Mouse (Mus musculus) right cerebral cortex, postnatal 36 days (tissue): ENCODE data around the gene Mark3.
"Not testable (repeated sequence)": the region's sequence is repeated elsewhere in the genome, so short reads cannot be mapped to it uniquely, and the experiment has no call there.

Experiments used
- DNase-seq, 2 experiments: peaks; one replicate each; pipeline ENCODE4 v3.0.0; 2022; ENCODE audit warnings: low spot score in 2 of 2, mixed read lengths in 1 of 2

Mark3 gene

DNA sequence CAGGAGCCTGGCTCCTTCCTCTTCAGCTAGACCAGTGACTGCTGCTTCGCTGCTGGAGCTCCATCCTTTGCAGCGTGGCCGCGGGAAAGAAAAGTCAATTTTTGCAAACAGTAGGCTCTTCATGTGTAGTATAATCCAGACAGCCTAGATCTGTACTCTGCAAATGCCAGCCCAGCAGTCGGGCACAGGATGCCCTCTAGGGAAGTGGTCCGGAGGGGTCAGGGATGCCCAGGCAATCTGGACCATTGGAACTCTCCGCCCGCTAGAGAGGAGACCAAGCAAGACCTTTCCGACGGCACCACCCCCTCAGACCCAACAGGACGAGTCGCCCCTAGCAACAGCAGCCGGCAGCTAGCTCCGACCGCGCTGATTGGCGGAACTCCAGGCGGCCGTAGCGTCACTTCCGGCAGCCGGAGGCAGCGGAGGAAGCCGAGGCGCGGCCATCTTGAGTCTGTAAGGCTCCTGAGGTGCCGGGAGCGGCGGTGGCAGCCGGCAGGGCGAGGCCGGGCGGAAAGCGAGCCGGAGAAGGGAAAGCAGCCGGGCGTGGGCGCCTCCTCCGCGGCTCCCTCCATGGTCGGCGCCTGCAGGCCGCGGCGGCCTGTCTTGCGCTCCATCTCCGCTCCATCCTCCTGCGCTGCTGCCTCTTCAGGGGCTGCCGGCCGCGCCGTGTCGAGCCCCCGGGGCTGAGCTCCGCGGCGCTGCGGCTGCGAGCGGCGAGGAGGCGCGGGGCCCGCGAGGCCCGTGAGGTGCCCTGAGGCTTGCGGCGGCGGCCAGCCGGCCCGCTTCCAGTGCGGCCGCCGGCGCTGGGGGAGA, at the start of gene Mark3:
TSS of gene Mark3 (plus strand) at position 450 of the 813 bp plus-strand sequence.
- peak; percentile 95 to 96 for DNase-seq

DNA sequence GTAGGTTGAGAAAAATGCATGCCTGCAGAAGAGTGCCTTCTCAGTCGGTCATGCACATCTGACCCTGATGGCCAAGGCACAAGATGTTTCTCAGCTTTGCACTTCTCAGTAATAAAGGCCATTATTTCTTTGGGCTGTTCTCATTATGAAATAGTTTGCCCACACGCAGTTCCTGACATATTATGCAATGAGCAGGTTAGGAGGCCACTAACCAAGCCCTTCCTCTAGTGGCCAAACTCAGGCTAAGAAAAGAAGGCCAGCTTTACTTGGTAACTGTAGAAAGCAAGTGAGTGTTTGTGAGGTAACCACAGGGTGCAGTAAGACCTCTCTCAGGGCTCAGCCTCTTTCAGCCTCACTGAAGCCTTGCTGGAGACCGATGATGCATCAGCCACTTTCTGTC, 49.4 kb upstream of the Mark3 start:
- DNase-seq, result no peak

DNA sequence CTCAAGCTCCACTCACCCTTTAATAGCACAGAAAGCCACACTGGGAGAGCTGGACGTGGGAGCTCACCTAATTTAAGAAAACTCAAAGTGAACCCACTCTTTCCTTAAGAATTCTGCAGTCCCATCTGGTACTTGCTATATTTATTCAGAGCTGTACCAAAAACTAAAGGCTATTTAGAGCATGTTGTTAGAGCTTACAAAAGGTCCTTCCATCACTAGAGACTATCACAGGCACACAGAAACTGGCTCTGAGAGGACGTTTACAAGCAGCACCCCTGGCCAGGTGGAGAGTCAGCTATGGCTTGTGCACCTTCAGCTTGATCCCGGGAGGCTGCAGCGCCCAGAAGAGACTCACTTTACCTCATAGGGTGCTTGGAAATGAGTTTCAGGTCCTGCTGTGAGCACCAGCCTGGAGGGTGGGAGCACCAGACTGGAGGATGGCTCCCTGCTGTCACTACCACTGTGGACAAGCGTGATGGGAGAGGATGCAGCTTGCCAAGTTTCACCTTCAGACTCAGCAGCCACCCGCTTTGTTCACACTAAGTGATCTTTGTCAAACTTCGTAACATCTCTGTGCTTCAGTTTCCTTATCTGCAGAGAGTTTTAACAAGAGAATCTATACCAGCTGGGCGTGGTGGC, 46.6 kb upstream of the Mark3 start:
- peak; percentile 68 to 71 for DNase-seq

DNA sequence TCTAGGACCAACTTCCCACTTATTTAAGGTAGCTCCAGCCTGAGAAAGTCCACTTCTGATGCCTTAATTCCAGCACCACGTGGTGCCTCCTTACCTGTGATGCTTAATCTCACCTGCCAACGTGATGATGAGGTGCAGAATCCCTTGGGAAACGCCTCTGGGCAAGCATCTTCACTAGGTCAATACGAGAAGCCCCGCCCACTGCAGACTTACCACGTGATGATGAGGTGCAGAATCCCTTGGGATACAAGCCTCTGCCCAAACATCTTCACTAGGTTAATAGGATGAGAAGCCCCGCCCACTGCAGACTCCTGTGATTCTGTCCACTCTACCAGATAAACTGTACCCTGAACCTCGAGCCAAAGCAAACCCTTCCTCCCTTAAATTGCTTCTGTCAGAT, 45.1 kb upstream of the Mark3 start:
- no peak for DNase-seq

DNA sequence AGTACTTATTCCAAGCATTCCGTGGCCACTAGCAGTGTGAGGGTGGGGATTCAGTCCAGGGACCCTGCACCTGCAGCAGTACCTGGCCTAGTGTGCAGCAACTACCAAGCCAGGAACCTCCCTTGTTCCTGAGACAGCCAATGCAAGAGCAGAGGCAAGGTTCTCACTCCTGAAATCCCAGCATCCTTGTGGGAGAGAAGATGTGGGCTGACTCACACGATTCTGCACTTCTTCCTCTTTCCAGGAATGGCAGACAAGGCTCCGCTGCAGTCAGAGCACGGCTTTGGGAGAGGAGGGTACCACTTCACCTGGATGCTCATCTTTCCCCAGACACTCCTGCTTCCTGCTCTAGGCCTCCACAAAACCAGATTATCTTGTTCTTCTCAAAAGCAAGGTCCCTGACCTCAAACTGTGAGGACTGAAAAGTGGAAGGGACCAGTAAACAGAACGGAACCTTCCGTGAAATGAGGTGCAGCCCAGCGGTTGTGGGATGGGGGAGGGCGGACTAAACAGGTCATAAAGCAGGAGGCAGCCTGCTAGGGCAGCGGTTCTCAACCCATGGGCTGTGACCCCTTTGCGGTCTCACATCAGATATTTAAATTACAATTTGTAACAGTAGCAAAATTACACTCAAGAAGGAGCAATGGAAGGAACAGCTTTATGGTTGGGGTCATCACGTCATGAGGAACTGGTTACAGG, 41.1 kb upstream of the Mark3 start:
- peak in 1 of 2 experiments; percentile 32 for DNase-seq

DNA sequence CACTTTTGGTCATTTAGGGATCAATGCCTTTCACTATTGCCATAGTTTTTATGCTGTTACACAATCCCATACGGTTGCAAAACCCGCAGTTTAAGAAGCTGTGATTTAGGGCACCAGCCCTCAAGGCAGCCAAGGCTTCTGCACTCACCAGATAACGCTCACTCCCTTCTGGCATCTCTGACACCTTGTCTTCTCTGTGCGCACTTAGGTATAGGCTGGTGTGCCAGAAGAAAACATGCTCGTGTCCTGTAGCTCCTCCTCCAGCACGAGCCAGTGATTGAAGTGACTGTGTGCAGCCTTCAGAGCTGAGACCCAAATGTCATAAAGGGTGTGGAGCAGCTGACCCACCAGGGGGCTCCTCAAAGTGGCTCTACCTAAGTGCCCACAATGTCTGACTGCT, 39.0 kb upstream of the Mark3 start:
- no peak for DNase-seq

DNA sequence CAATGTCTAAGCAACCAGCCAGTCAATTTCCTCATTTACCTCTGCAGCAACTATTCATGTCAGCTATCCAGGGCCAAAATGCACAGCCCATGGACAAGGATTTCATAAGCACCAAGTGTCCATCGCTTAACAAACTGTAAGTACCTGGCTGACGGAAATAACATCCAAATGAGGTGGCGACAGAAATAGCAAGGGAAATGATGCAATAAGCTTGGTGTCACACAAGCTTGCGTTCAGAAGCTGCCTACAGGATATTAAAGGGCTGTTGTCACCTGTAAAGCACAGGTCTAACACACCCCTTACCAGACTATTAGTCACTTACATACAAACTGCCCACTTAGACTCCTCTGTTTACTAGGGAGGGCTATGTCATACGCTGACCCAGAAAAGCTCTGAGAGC, 38.6 kb upstream of the Mark3 start:
- no peak for DNase-seq

DNA sequence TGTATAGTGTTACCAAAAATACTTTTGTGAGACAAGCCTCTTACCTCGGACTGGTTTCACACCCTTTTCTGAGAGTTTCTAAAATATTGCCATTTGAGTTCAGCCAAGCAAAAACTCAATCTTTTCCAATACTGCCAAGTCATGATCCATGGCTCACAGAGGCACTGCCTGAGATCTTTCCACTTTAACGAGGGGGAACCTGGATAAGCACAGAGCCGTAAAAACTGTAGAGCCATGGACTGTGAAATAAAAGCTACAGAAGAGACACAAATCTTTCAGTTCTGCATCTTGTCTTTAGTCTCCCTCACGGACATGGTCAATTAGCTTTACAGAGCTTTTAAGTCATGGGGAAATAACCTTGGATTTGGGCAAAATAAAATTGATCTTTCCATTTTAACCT, 37.6 kb upstream of the Mark3 start:
- no peak for DNase-seq

DNA sequence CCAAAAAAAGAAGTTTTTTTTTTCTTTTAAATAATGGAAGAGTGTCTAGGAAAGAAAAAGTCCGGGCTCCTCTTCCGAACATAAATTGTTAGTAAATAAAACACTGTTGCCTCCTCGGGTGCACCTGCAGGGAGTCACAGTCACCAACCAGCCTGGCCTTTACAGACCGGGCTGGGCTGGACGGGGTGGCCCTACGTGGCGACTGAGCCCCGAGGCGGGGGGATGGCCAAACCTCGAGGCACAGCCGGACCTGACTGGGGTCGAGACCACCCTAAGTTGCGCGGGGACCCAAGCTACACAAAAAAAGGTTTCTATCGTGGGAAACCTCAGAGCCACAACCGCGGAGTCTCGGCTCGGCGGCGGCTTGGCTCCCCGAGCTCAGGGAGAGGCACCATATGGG, 37.0 kb upstream of the Mark3 start:
- no peak for DNase-seq

DNA sequence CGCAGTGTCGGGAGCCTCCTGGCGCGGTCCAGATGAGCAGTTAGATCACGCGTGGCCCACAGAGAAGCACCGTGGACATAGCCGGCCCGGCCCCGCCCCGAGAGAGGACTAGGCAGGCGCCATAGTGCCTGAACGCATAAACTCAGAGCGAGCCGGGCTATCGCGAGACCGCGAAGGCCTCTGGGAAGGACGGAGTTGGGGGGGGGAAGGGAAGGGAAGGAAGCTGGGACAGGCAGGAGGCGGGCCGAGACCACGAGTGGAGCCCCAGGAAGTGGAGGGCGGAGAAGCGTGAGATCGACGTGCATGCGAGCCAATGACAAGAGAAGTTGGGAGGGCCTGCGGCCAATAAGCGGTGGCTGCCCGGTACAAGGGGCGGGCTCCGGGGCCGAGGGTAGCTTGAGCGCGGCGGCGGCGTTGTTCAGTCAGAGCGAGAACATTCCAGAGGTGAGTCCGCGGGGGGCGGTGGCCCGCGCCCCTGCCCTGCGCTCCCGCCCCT, 36.5 kb upstream of the Mark3 start, which contains the start of gene Eif5:
TSS of gene Eif5 (plus strand) at position 221 of the 496 bp plus-strand sequence.
- DNase-seq, result peak; percentile 99

DNA sequence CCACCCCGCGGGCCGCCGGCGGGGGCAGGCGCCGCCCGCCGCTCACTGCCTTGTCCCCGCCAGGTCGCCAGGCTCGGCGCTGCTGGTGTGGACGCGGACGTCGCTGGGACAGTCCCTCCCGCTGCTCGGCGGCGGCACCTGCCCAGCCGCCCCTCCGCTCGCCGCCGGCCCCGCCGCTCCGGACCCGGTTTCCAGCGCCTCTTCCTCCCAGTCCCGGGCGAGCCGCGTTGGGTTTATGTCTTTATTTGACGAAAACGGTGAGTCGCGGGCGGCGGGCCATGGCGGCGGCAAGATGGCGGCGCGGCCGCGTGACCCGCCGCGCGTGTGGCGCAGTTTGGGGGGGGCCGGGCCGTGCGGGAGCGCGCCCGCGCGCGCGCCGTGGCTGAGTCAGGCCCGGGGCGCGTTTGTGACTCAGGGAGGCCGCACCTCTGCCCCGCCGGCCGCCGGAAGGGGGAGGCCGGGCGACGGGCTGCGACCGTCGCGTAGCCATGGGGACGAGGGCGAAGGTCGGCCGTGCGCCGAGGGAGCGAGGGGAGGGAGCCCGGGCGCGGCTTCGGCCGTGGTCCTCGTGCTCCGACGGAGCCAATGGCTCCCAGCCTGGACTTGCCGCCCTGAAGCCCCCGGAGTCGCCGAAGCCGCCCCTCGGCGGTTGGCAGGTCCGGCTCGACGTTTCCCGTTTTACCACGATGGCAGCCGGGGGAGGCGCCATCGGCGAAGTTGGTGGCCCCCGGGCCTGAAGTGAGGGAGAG, 35.9 kb upstream of the Mark3 start:
- DNase-seq, result peak; percentile 38 to 64

DNA sequence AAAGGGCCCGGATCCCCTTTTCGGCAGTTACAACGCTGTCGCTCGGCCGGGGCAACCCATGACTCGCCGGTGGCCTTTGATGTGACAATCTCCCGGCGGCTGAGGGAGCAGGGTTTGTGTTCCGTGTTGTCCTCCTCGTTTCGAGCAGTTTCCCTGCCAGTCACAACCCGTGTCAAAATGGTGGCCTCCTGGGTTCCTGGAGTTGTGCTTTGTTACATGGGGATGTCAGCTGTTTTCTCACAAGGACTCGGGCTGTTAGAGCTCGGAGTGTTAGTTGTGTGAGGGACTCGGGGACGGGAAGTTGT, 35.3 kb upstream of the Mark3 start:
- DNase-seq, result no peak

DNA sequence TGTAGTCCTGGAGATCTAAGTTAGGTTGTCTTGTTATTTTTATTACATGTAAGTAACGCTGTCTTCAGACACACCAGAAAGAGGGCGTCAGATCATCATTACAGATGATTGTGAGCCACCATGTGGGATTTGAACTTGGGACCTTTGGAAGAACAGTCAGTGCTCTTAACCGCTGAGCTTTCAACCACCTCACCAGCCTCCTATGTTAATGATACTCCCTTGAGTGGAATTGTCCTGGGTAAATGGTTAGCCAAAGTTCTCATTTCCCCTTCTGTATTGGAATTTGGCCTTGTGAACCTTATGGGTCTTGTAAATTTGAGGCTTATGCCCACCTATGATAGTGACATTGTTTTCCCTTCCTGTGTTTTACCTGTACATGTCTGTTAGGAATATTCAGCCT, 27.3 kb upstream of the Mark3 start:
- no peak for DNase-seq

DNA sequence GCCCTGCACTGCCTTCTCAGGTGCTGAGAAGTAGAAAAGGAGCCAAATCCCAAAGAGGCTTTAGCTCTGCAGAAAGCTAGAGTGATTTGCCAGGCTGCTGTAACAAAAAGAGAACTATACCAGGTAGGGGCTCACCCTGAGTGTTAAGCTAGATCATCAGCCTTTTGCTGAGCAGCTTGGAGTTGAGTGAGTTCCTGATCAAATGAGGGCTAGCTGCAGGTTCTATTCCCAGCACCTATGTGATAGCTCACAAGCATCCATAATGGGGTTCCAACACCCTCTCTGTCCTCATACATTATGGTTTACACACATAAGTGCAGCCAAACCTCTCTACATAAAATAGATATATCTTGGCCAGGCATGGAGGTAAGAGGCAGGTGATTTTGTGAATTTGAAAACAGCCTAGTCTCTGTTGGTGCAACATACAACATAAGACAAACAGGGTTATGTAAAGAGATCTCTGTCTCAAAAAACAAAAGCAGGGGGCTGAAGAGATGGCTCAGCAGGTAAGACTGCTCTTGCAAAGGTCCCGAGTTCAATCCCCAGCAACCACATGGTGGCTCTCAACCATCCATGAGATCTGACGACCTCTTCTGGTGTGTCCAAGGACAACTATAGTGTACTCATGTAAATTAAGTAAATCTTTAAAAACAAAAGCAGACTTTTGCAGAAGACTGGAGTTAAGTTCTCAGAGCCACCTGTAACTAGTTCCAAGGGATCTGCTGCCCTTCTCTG, 25.6 kb upstream of the Mark3 start:
- DNase-seq, result no peak

DNA sequence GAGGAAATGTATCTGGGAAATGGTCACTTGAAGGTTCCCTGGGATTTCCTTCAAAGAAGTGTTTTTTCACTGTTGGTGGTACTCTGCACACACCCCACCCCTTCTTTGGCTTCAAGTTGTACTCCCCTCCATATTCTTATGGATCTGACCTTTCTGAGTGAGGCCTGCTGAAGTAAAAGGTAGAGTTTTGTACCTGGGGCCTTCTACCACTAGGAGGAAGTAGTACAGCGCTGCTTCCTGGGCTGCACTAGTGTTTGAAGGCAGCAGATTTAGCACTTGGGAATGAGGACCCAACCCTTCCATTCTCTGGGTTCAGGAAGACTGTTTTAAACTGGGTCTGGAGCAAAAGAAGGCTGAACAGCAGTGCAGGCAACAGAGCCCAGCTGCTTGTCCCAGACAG, 23.6 kb upstream of the Mark3 start:
- DNase-seq, result no peak

DNA sequence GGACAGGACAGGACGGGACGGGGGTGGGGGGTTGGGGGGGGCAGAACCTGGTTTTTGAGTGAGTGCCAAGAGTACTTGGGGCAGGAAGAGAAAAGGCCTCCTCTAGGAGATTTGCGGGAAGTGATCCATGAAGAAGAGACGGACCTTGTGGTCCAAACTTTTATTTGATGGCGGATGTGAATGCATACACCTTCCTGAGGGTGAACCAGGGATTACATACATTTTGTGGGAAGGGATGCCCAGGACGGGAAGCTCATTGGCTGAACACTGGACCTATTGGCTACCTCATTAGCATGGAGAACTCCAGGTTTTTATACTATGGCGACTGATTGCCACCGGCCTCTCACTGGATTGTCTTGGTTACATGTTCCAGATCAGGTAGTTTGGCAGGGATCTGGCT, 22.0 kb upstream of the Mark3 start:
- no peak for DNase-seq

DNA sequence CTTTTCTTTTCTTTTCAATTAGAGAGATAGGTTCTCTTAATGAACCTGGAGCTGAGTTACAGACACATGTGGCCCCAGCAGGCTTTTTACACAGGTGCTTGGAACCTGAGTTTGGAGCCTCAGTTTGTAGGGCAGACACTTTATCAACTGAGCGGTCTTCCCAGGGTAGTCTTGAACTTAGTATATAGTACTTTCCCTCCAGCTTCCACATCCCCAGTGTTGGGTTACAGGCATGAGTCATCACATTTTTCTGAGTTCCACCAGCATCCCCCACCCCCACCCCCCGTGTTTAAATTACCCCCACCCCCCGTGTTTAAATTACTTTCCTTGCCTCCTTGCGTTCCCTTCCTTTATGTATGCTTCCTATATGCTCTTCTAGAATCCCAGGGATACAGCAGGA, 19.0 kb upstream of the Mark3 start:
- no peak for DNase-seq

DNA sequence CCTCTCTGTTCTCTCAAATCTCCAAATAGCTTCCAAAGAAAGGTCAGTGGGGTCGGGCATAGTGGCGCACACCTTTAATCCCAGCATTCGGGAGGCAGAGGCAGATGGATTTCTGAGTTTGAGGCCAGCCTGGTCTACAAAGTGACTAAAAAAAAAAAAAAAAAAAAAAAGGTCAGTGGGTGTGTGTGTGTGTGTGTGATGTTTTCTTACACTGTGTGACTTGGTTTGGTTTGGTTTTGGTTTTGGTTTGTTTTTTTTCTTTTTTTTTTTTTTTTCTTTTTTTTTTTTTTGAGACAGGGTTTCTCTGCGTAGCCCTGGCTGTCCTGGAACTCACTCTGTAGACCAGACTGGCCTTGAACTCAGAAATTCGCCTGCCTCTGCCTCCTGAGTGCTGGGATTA, 18.4 kb upstream of the Mark3 start:
- DNase-seq, result not testable (repeated sequence)

DNA sequence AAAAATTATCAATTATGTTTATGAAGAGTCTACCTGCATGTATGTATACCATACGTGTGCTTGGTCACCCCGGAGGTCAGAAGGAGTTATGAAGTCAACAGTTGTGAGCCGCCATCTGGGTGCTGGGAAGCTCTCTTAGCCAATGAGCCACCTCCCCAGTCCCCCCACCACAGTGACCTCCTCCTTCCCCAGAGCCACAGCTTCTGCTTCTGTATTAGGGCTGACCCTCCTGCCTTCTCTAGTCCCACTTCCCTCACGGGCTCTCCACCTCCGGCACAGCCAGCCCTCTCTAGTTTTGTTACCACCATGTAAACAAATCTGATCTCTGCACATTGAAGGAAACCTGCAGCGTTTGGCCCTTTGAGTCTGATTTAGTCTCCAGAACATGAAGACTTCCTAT, 16.8 kb upstream of the Mark3 start:
- DNase-seq, result no peak

DNA sequence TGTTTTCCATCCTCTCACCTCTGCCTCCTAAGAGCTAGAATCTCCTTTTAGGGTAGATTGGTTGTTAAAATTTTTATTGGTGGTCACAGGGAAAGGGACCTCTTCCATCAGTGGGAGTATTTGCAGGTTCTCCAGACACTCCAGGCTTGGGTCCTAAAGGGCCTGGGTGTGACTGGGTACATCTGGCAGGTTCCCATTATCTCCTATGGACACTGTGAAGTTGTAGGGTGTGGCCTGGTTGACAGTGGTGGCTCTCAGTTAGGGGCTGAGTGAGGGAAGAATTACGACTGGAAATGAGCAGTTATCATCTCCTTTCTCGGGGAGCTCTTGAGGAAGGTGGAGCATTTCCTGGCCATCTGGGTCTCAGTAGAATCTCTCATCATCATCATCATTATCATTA, 15.7 kb upstream of the Mark3 start:
- no peak for DNase-seq

DNA sequence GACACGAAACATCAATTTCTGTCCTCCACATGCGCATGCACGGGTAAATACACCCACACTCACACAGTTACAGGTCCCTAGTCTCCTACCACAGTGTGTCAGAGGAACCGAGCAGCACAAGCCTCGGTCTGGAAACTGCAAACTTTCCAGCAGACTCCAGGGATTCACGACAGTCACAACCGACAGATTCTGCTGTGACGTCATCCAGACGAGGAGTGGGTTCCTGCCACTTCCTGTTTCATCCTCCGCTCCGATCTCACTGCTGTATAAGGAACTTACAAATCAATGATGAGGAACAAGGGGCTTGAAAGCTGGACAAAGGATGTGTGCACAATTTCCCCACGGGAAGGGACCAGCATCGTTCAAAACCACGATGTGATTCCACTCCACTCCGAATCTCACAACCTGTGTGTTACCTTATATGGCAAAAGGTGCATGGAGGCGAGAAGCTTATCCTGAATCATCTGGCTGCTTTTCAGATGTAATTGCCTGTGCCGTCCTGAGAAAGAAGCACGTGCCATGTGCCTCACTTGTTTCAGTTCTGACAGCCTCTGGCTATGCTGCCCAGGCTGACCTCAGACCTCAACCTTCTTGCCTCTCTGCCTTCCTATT, 14.6 kb upstream of the Mark3 start:
- DNase-seq, result peak; percentile 68 to 76
